Mouse (Mus musculus): Measurements from ENCODE around the gene Zcchc17. TPM values are rescaled to one million over a fixed set of nuclear protein-coding genes. Genes with fewer than 3 reads are reported as not detected.

The Zcchc17 gene
- total and polyA plus RNA-seq, 3 experiments = 43.7 to 62.5 TPM; not detected in 1

DNA sequence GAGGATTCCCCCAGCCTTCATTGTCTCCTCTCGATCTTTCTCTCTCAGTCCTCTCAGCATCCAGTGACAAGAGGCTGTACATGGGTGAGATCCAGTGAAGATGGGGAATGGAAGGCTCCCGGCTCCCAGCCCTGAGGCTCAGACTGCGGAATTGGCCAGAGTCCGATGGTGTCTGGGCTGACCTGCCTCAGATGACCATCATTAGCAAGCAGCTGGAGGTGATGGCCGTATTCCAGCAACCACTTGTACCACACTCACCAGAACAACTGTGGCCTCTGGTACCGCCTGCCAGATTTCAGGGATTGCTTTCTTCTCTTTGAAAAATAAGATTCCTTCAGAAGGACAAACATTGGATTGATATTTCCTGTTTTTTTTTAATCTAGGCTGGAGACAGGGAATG is 29.8 kb upstream of the Zcchc17 start:
- H3K9ac ChIP-seq (ENCODE audit: control insufficient read depth, low read depth, low read length, poor library complexity, severe bottlenecking) = no peak overlapping the region

DNA sequence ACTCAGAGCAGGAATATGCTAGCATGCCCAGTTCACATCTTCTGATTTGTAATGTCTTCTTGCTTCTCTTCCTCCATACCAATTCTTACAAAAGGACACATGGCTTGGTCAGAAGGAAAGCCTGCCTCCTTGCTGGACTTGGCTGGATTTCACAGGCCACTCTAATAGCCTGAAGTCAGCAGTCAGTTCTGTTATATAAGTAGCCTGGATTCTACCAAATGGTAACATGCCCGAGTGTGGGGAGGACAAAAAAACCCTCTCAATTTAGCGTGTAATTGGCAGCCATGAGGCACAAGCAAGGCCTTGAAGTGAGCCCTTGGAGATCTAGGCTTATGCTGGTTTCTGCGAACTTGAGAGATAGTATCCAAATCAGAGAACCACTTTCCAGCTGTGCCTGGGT is 27.5 kb upstream of the Zcchc17 start:
- Histone ChIP-seq H3K9me3 (replicated peaks; ENCODE audit: insufficient read depth, low read length) (no peaks in the 10 kb centered on the region), H3K4me1 (ENCODE audit: control insufficient read depth in 1 of 2, insufficient read depth in 2 of 2, low read length in 2 of 2) (no peaks in the 10 kb centered on the region), H3K27me3 (ENCODE audit: control insufficient read depth in 1 of 2, insufficient read depth in 2 of 2, low read length in 2 of 2) (no peaks in the 10 kb centered on the region), H3K9ac (ENCODE audit: control insufficient read depth, low read depth, low read length, poor library complexity, severe bottlenecking) (no peak overlapping the region), H3K36me3 (ENCODE audit: control insufficient read depth in 1 of 2, insufficient read depth in 2 of 2, low read length in 2 of 2) (peaks cover 0 to 19% of the 10 kb centered on the region in 2 experiments; a peak in 2 of 4 replicates), H3K79me2 (ENCODE audit: control insufficient read depth, insufficient read depth, low read length, poor library complexity) (no peaks in the 10 kb centered on the region), H3K27ac (ENCODE audit: control insufficient read depth, low read depth, low read length) (no peak overlapping the region), H3K4me3 (ENCODE audit: control insufficient read depth in 1 of 2, insufficient read depth in 1 of 2, low read depth in 2 of 2, low read length in 2 of 2) (no peak overlapping the region)
- no peak for TF ChIP-seq MEF2A (IDR thresholded peaks at IDR 0.05; ENCODE audit: extremely low read depth, insufficient replicate concordance, low read depth, low read length, poor library complexity, severe bottlenecking)
- no peak for TF ChIP-seq MAZ (IDR thresholded peaks at IDR 0.05; ENCODE audit: low read depth, low read length)
- no peak for TF ChIP-seq SMC3 (IDR thresholded peaks at IDR 0.05; ENCODE audit: low read depth, low read length)
- TF ChIP-seq BHLHE40 (IDR thresholded peaks at IDR 0.05; ENCODE audit: borderline replicate concordance, low read depth, low read length) = no peak
- DNase-seq (ENCODE audit: low read depth, low spot score) = no peak

More for the DNA sequence above, 29.8 kb upstream of the Zcchc17 start:
- no peaks in the 10 kb centered on the region for H3K9me3 ChIP-seq (replicated peaks; ENCODE audit: insufficient read depth, low read length)
- no peak overlapping the region for H3K4me3 ChIP-seq (ENCODE audit: control insufficient read depth in 1 of 2, insufficient read depth in 1 of 2, low read depth in 2 of 2, low read length in 2 of 2)
- H3K79me2 ChIP-seq (ENCODE audit: control insufficient read depth, insufficient read depth, low read length, poor library complexity) = no peaks in the 10 kb centered on the region
- H3K4me1 ChIP-seq (ENCODE audit: control insufficient read depth in 1 of 2, insufficient read depth in 2 of 2, low read length in 2 of 2) = no peaks in the 10 kb centered on the region
- peaks cover 0 to 11% of the 10 kb centered on the region in 2 experiments; a peak in 2 of 4 replicates for H3K36me3 ChIP-seq (ENCODE audit: control insufficient read depth in 1 of 2, insufficient read depth in 2 of 2, low read length in 2 of 2)
- DNase-seq (ENCODE audit: low read depth, low spot score) = no peak
- TF ChIP-seq MAZ (IDR thresholded peaks at IDR 0.05; ENCODE audit: low read depth, low read length) = no peak
- no peak for TF ChIP-seq CHD1 (IDR thresholded peaks at IDR 0.05; ENCODE audit: low read depth, low read length)
- no peak for TF ChIP-seq GABPA (IDR thresholded peaks at IDR 0.05; ENCODE audit: low read depth, low read length)
- no peak for TF ChIP-seq EP300 (IDR thresholded peaks at IDR 0.05; ENCODE audit: low read depth in 1 of 2, low read length in 2 of 2)
- TF ChIP-seq POLR2A (IDR thresholded peaks at IDR 0.05; ENCODE audit: control insufficient read depth in 1 of 2, insufficient read depth in 1 of 2, low read depth in 1 of 2, low read length in 2 of 2, poor library complexity in 1 of 2) = no peak
- TF ChIP-seq SIN3A (IDR thresholded peaks at IDR 0.05; ENCODE audit: low read length) = no peak
- TF ChIP-seq MYB (IDR thresholded peaks at IDR 0.05; ENCODE audit: low read depth, low read length) = no peak
- TF ChIP-seq NELFE (IDR thresholded peaks at IDR 0.05; ENCODE audit: low read depth, low read length) = no peak
- no peaks in the 10 kb centered on the region for H3K27me3 ChIP-seq (ENCODE audit: control insufficient read depth in 1 of 2, insufficient read depth in 2 of 2, low read length in 2 of 2)
- H3K27ac ChIP-seq (ENCODE audit: control insufficient read depth, low read depth, low read length) = no peak overlapping the region

DNA sequence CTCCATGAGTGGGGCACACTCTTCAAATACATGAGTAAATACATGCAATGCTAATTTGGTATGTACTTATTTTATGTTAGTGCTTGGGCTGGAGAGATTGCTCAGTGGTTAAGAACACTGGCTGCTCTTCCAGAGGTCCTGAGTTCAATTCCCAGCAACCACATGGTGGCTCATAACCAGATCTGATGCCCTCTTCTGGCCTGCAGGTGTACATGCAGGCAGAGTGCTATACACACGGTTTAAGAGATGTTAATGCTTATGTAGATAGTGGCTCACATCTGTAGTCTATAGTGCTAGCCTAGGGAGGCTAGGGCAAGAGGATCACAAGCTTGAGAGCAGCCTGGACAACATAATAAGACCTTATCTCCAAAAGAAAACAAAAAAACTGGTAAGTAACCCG is 20.7 kb upstream of the Zcchc17 start:
- no peaks in the 10 kb centered on the region for H3K27me3 ChIP-seq (ENCODE audit: control insufficient read depth in 1 of 2, insufficient read depth in 2 of 2, low read length in 2 of 2)
- H3K4me3 ChIP-seq (ENCODE audit: control insufficient read depth in 1 of 2, insufficient read depth in 1 of 2, low read depth in 2 of 2, low read length in 2 of 2) = no peak overlapping the region
- no peaks in the 10 kb centered on the region; a peak in 1 of 4 replicates for H3K4me1 ChIP-seq (ENCODE audit: control insufficient read depth in 1 of 2, insufficient read depth in 2 of 2, low read length in 2 of 2)
- TF ChIP-seq USF1 (IDR thresholded peaks at IDR 0.05; ENCODE audit: low read depth, low read length) = no peak
- TF ChIP-seq NRF1 (IDR thresholded peaks at IDR 0.05; ENCODE audit: insufficient read depth, low read depth, low read length, poor library complexity, severe bottlenecking) = no peak
- no peak for TF ChIP-seq JUND (IDR thresholded peaks at IDR 0.05; ENCODE audit: low read depth, low read length)
- TF ChIP-seq MYC (IDR thresholded peaks at IDR 0.05; ENCODE audit: low read depth, low read length) = no peak
- TF ChIP-seq CHD2 (IDR thresholded peaks at IDR 0.05; ENCODE audit: low read length) = no peak
- no peak for TF ChIP-seq MYB (IDR thresholded peaks at IDR 0.05; ENCODE audit: low read depth, low read length)
- TF ChIP-seq ZNF384 (IDR thresholded peaks at IDR 0.05; ENCODE audit: low read depth, low read length) = no peak
- no peak for TF ChIP-seq RCOR1 (IDR thresholded peaks at IDR 0.05; ENCODE audit: low read depth, low read length)
- TF ChIP-seq RAD21 (IDR thresholded peaks at IDR 0.05; ENCODE audit: low read depth, low read length) = no peak
- no peak for TF ChIP-seq MXI1 (IDR thresholded peaks at IDR 0.05; ENCODE audit: low read depth, low read length)
- TF ChIP-seq TBP (IDR thresholded peaks at IDR 0.05; ENCODE audit: low read depth, low read length) = no peak
- TF ChIP-seq SMC3 (IDR thresholded peaks at IDR 0.05; ENCODE audit: low read depth, low read length) = 0 out of 2 replicates have a peak, but pooled peaks have one; percentile 12
- peak; percentile 20 to 39 (median 37); a peak in 4 of 6 replicates for TF ChIP-seq CTCF (IDR thresholded peaks at IDR 0.05 in 2 of 3, conservative IDR thresholded peaks at IDR 0.05 in 1 of 3; ENCODE audit: control insufficient read depth in 1 of 3, insufficient read depth in 1 of 3, low read depth in 2 of 3, low read length in 3 of 3, poor library complexity in 1 of 3, severe bottlenecking in 1 of 3)
- TF ChIP-seq MAZ (IDR thresholded peaks at IDR 0.05; ENCODE audit: low read depth, low read length) = no peak
- TF ChIP-seq MAX (IDR thresholded peaks at IDR 0.05; ENCODE audit: low read length) = no peak
- peak; percentile 25 for DNase-seq (ENCODE audit: low read depth, low spot score)
- no peak overlapping the region for H3K27ac ChIP-seq (ENCODE audit: control insufficient read depth, low read depth, low read length)
- H3K79me2 ChIP-seq (ENCODE audit: control insufficient read depth, insufficient read depth, low read length, poor library complexity) = no peaks in the 10 kb centered on the region
- peaks cover 0 to 28% of the 10 kb centered on the region in 2 experiments; a peak in 2 of 4 replicates for H3K36me3 ChIP-seq (ENCODE audit: control insufficient read depth in 1 of 2, insufficient read depth in 2 of 2, low read length in 2 of 2)
- H3K9me3 ChIP-seq (replicated peaks; ENCODE audit: insufficient read depth, low read length) = no peaks in the 10 kb centered on the region
- no peak overlapping the region for H3K9ac ChIP-seq (ENCODE audit: control insufficient read depth, low read depth, low read length, poor library complexity, severe bottlenecking)
